Mouse (Mus musculus) heart, postnatal 36 days (tissue): ENCODE results near the gene Lcn6. TPM values are rescaled to one million over a fixed set of nuclear protein-coding genes. Genes with fewer than 3 reads are reported as not detected.
"Not testable (repeated sequence)": the region's sequence is repeated elsewhere in the genome, so short reads cannot be mapped to it uniquely, and the experiment has no call there.

Source experiments
- DNase-seq, 2 experiments: peaks; one replicate each; pipeline ENCODE4 v3.0.0; 2021 to 2022
- intact Hi-C: fragments of 180-260 bp; cut with DNase I; formaldehyde crosslinking; loops from one replicate; pipeline ENCODE4 v1.15.1; 2025
- total RNA-seq, 2 experiments: library from RNA; stranded (reverse); gene quantifications; 2 replicates each; pipeline ENCODE4 v1.2.3; 2021

Lcn6 gene
- total RNA-seq, 2 experiments from 2014 or later: not detected

DNA sequence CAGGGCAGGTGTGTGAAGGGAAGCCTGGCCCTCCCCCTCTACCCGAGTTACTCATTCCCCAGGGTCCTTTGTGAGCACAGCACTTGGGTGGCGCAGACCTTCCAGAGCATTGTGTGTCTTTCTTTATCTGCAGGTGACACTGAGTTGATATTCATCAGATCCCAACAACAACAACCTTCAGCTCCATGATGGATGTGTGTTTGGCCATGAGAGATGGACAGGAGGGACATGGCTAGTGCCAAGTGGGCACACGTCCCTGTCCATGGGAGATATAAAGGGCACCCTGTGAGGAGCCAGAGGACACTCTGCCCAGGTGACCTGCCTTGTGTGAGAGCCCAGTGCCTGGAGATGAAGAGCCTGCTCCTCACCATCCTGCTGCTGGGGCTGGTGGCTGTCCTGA lies 23.2 kb downstream of the Lcn6 start, which contains the start of gene Obp2a:
Obp2a (plus strand) TSS at position 301 of the 400 bp plus-strand sequence.
- not testable (repeated sequence) for DNase-seq
- intact Hi-C loops: loop anchor here (2.0 kb wide), 1 partner anchor 53 kb away; no protein-coding TSS in a partner anchor

DNA sequence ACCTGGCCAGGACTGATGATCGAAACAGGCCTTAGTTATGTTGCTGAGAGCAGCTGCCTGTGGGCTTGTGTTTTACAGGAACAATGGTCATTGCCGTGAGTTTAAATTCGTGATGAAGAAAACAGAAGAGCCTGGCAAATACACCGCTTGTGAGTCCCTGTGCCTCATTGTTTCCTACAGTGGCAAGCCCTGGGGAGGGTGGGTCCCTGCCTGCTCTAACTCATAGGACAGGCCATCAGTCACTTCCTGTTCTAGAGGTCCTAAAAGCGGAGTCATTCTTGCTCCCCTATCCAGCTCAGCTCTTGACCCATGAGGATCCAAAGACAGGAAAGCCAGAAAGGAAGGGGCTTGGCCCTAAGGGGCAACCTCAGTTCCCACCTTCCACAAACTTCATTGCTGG lies 24.4 kb downstream of the Lcn6 start:
- DNase-seq: no peak
- intact Hi-C loops: no loop called here

DNA sequence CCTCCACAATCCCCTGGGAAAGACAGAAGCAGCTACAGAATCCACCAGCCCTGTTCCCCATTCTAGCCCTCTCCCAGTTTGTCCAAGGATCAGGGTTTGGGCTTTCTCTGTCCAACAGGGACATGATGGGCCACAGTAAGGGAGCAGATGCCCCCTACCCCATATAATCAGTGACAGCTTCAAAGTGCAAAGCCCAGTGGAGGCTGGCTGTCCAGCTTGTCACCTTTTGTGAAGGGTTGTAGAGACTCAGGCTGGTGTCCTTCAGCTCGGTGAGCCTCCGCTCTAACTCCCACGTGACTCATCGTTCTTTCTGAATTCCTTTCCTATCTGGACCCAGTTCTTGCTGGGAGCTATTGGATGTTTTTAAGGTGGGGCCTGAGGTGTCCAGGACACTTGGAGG lies 27.1 kb downstream of the Lcn6 start:
- DNase-seq: no peak
- intact Hi-C loops: no loop called here

DNA sequence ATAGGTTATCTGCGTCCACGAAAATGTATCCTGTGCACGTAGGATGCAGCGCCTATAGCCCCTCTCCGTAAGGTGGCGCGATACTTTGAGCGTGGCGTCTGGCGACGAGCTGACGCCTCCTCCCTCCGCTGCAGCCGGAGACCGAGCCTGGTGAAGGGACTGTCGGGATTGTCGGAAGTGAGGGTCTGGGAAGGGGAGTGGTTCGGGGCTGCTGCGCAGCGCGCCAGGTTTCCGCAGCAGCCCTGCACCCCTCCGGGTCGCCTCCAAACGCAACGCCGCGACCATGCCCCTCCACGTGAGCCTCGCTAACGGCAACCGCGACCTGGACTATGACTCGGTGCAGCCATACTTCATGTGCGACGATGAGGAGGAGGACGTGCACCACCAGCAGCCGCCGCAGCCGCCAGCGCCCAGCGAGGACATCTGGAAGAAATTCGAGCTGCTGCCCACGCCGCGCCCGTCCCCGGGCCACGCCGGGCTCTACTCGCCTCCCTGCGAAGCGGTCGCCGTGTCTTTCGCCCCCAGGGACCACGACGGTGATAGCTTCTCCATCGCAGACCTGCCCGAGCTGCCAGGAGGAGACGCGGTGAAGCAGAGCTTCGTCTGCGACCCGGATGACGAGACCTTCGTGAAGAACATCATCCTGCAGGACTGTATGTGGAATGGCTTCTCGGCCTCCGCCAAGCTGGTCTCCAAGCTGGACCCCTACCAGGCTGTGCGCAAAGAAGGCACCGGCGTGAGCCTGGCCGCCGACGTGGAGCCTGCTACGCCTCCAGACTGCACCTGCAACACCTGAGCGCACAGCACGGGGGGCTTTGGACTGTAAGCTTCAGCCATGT lies 30.3 kb downstream of the Lcn6 start, which contains the start of gene Bmyc:
Bmyc (plus strand) TSS at position 97 of the 839 bp plus-strand sequence.
- intact Hi-C loops: no loop called here
- peak; percentile 75 to 77 for DNase-seq

DNA sequence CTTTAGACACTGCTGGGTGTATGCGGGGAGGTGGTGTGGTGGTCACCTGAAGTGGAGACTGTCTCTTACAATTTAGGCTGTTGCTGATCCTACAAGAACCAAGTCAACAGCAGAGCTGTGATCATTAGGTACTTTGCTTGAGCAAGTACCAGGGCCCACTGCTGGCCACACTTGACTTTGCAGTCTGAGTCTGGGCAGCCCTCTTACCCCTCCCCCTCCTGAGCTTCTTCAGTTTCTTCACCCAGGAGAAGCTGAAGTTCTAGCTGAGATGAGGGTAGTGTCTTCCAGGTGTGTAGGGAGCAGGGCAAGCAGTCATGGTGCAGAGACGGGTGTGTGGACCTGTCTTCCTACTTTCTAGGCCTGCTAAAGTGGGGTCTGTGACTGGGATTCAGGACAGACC lies 31.5 kb downstream of the Lcn6 start:
- intact Hi-C loops: no loop called here
- no peak for DNase-seq

DNA sequence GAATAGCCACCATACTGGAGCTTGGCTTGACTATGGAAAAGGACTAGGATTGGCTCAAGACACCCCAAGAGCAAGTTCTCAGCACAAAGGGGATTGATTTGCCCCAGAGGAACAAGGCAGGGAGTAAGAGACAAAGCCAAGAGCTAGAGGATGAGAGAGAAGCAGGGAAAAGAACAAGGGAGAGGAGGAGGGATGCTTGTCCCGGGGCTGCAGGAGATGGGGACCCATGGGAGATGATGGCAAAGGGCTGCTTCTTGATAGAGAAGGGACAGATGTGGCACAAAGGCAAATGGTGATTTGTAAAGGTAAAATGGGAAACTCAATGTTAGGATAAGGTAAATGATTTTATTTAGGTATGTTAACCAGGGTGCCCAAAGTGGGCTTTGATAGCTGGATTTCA lies 32.5 kb downstream of the Lcn6 start:
- intact Hi-C loops: not testable (repeated sequence)

DNA sequence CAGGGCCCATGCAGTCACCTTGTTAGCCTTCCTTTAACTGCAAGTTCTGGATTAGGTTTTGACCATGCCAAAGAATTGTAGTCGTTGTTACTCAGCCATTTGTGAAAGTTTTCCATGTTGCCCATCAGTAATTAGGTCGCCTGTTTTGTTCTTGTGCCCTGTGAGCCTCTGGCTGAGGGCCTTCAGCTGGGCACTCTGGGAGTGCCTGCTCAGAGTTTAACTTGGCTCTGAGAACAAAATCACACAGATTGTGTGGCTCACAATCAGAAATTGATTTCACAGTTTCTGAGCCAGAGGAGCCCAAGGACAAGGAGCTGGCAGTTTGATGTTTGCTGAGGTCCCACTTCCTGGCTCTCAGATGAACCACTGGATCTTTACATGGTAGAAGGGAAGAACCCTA lies 33.2 kb downstream of the Lcn6 start:
- intact Hi-C loops: loop anchor here (2.0 kb wide), 1 partner anchor 39 kb away; no protein-coding TSS in a partner anchor

More for the DNA sequence above, 32.5 kb downstream of the Lcn6 start:
- not testable (repeated sequence) for DNase-seq

DNA sequence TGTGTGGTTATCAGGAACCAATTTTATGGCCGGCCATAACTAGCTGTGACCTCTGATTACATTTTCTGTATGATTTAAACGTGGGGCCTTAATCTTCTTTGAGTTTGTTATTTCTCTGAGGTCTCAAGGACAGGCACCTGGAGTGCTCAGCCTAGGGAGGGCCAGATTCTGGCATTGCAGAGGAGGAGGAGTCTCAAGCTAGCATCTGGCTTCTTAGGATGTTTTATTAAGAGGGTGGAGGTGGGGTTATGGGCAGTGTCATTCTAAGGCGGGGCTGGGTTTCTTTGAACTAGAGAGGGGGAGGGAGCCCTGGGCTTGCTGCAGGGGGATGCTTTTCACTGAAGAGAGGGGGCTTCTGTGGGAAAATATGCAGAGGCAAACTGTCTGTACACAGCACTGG lies 35.1 kb downstream of the Lcn6 start:
- not testable (repeated sequence) for DNase-seq
- intact Hi-C loops: loop anchor here (2.0 kb wide), 1 partner anchor 37 kb away; no protein-coding TSS in a partner anchor

More for the DNA sequence above, 33.2 kb downstream of the Lcn6 start:
- not testable (repeated sequence) for DNase-seq

DNA sequence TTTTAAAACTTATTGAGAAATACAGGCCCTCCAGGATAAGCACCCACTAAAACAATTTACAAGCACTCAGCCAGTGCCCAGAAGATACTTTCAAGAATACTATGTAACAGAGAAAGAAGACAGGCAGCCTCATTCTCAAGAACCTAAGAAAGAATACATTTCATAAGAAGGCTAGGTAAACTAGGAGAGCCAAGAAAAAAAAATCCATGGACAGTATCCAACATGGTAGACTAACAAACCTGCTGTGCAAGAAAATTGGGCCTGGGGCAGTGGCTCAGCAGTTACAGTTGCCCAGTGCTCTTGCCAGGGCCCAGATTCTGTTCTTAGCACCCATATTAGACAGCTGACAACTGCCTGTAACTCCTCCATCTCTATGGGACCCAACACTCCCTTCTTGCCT lies 40.6 kb downstream of the Lcn6 start:
- no peak for DNase-seq
- intact Hi-C loops: no loop called here

Other genes starting within 250 kb of the Lcn6 start
- gene Abca2, start 248.1 kb upstream of the Lcn6 start, total RNA-seq: 10 to 100 TPM; 35.5 to 39.9 TPM
- 1 to 10 TPM; 1.2 to 1.6 TPM for gene Clic3, start 219.9 kb upstream of the Lcn6 start, total RNA-seq
- 10 to 100 TPM; 23.0 to 23.4 TPM for gene Paxx, start 215.7 kb upstream of the Lcn6 start, total RNA-seq
- gene Ptgds, start 206.7 kb upstream of the Lcn6 start, total RNA-seq: 100 to 1,000 TPM; 189 to 202 TPM
- gene Lcn12, start 182.9 kb upstream of the Lcn6 start, total RNA-seq: not detected
- 10 to 100 TPM; 82.7 to 92.8 TPM for gene Fbxw5, start 176.0 kb upstream of the Lcn6 start, total RNA-seq
- gene C8g, start 175.1 kb upstream of the Lcn6 start, total RNA-seq: 1 to 10 TPM; 1.5 to 1.6 TPM
- 10 to 100 TPM; 14.3 to 14.6 TPM for gene Traf2, start 129.8 kb upstream of the Lcn6 start, total RNA-seq
- 100 to 1,000 TPM; 215 to 227 TPM for gene Edf1, start 118.9 kb upstream of the Lcn6 start, total RNA-seq
- 1 to 10 TPM in 1 of 2 experiments, under 1 TPM in 1; 0.65 to 2.5 TPM for gene Mamdc4, start 101.9 kb upstream of the Lcn6 start, total RNA-seq
- 10 to 100 TPM; 64.1 to 67.4 TPM for gene Phpt1, start 101.6 kb upstream of the Lcn6 start, total RNA-seq
- under 1 TPM; 0.08 TPM for gene Ajm1, start 95.0 kb upstream of the Lcn6 start, total RNA-seq
- gene Rabl6, start 68.3 kb upstream of the Lcn6 start, total RNA-seq: 10 to 100 TPM; 60.9 to 62.5 TPM
- gene Ccdc183, start 59.1 kb upstream of the Lcn6 start, total RNA-seq: not detected
- 10 to 100 TPM; 24.1 to 29.5 TPM for gene Tmem141, start 54.8 kb upstream of the Lcn6 start, total RNA-seq
- 1 to 10 TPM; 5.2 to 7.5 TPM for gene Fcna, start 48.8 kb upstream of the Lcn6 start, total RNA-seq
- gene Lcn8, start 23.7 kb upstream of the Lcn6 start, total RNA-seq: under 1 TPM in 1 of 2 experiments, not detected in 1; 0.73 TPM
- not detected for gene Lcn5, start 18.8 kb upstream of the Lcn6 start, total RNA-seq
- gene Lcn10, start 5.9 kb downstream of the Lcn6 start, total RNA-seq: not detected
- gene Obp2a, start 23.3 kb downstream of the Lcn6 start, total RNA-seq: not detected
- 10 to 100 TPM; 12.2 to 13.4 TPM for gene Bmyc, start 30.0 kb downstream of the Lcn6 start, total RNA-seq
- not detected for gene Obp2b, start 60.2 kb downstream of the Lcn6 start, total RNA-seq
- not detected for gene Lcn3, start 88.8 kb downstream of the Lcn6 start, total RNA-seq
- not detected for gene Lcn11, start 100.2 kb downstream of the Lcn6 start, total RNA-seq
- not detected for gene Gm13539, start 105.5 kb downstream of the Lcn6 start, total RNA-seq
- not detected for gene Glt6d1, start 139.1 kb downstream of the Lcn6 start, total RNA-seq
- gene Lcn9, start 146.4 kb downstream of the Lcn6 start, total RNA-seq: not detected
- gene Sohlh1, start 170.5 kb downstream of the Lcn6 start, total RNA-seq: not detected
- gene Kcnt1, start 186.9 kb downstream of the Lcn6 start, total RNA-seq: under 1 TPM; 0.22 to 0.27 TPM